Mouse (Mus musculus) cerebellum, adult 2 months (tissue): ENCODE data around the gene Fosl1. TPM values are rescaled to one million over a fixed set of nuclear protein-coding genes. Genes with fewer than 3 reads are reported as not detected.
A peak's percentile ranks its signal among the peaks of the same experiment; 100 is the strongest.

Source experiments
- DNase-seq, 2 experiments: peaks; one replicate each; pipeline ENCODE4 v3.0.0; 2021
- H3K27ac ChIP-seq: fragments of 200-500 bp; 2 replicates; pipeline ENCODE4 v1.5.1; 2012; ENCODE audit warnings: low read length, control low read depth, inconsistent platforms; ENCODE audit not compliant: insufficient read depth
- H3K27me3 ChIP-seq: fragments of 200-500 bp; 2 replicates; pipeline ENCODE4 v1.6.1; 2012; ENCODE audit warnings: inconsistent platforms, mild to moderate bottlenecking, low read length, moderate library complexity; ENCODE audit not compliant: control insufficient read depth, insufficient read depth
- H3K4me1 ChIP-seq: fragments of 200-500 bp; 2 replicates; pipeline ENCODE4 v1.6.1; 2011; ENCODE audit warnings: low read length; ENCODE audit not compliant: control insufficient read depth, insufficient read depth
- H3K4me3 ChIP-seq: fragments of 200-500 bp; replicated peaks from 2 replicates; pipeline ENCODE3; 2011; ENCODE audit warnings: mild to moderate bottlenecking, low read depth, low read length, control low read depth; ENCODE audit not compliant: insufficient read depth
- CTCF ChIP-seq: fragments of 200-500 bp; IDR thresholded peaks from 2 replicates; pipeline ENCODE4 v1.5.1; 2011; ENCODE audit warnings: low read depth, mild to moderate bottlenecking, control low read depth, low read length, moderate library complexity, borderline replicate concordance; ENCODE audit not compliant: insufficient read depth
- POLR2A ChIP-seq: fragments of 200-500 bp; IDR thresholded peaks from 2 replicates; pipeline ENCODE4 v1.6.1; 2011; ENCODE audit warnings: low read length, control low read depth, borderline replicate concordance; ENCODE audit not compliant: insufficient read depth
- WGBS: fragments of 180-500 bp; shearing (Covaris S2); methylation state at CpG from one replicate; pipeline ENCODE4 v1.1.7; 2018; 5-methylcytosine and 5-hydroxymethylcytosine counted together
- polyA plus RNA-seq: library from polyadenylated mRNA; depleted of rRNA; stranded (reverse); fragments of >200 nt; gene quantifications from 2 replicates; pipeline ENCODE4 v1.2.3, GENCODE M21; 2012

The Fosl1 gene
- polyA plus RNA-seq, 1 experiment: not detected

DNA sequence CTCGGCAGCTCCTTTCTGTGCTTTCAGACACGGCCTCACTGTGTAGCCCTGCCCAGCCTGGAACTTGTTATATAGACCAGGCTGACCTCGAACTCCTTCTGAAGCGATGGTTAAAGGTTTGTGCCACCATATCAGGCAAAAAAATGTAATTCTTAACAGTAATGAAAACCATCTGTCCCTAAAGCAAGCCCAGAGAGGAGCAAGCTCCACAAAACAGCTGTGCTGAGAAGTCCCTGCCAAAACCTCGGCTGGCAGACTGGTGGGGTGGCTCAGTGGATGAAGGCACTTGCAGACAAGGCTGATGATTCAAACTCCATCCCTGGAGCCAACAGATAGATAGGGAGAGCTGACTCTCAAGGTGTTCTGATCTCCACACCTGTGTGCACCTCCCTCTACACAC, 38.3 kb upstream of the Fosl1 start:
- peaks cover 3% of the 10 kb centered on the region for H3K4me1 ChIP-seq

DNA sequence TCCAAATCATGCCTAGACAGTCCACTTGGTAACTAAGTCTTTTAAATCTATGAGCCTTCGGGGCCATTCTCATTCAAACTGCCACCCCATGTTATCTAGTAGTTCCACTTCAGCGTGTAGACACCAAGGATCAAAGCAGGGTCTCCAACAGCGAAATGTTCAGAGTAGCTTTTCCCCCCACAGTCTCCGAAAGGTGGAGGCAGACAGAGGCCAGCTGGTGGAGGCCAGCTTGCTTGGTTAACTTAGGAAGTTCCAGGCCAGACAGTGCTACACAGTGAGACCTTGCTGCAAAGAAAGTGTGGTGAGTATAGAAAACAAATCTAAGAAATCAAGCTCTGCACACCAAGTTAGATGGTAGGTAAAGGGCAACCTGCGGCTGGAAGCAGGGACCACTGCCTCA, 36.7 kb upstream of the Fosl1 start:
- no peak overlapping the region for H3K27ac ChIP-seq
- no peak for DNase-seq
- WGBS: 93% methylated on average over 5 of the region's 5 CpGs
- TF ChIP-seq CTCF (no peak), POLR2A (no peak)
- peaks cover 3% of the 10 kb centered on the region for H3K4me1 ChIP-seq
- H3K4me3 ChIP-seq: no peak overlapping the region
- H3K27me3 ChIP-seq: no peaks in the 10 kb centered on the region

More for the DNA sequence above, 38.3 kb upstream of the Fosl1 start:
- DNase-seq: no peak
- H3K4me3 ChIP-seq: no peak overlapping the region
- no peak overlapping the region for H3K27ac ChIP-seq
- TF ChIP-seq POLR2A (no peak), CTCF (no peak)
- 32% methylated on average over 5 of the region's 5 CpGs for WGBS
- no peaks in the 10 kb centered on the region for H3K27me3 ChIP-seq

DNA sequence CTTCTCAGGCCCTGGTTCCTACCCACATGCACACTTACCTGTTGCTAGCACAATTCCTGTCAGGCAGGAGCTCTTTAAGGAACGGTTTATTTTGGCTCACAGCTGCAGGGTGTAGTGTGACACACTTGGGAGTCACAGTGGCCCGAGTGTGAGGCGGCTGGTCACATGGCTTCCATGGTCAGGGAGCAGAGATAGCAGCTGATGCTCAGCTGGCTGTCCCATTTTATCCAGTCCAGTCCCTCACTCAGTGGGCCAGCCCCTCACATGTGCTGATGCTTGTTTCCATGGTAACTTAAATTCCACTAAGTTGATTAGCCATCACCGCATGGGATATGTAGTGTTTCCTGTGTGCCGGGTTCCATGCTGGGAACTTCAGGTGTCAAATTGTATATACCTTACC, 35.4 kb upstream of the Fosl1 start:
- Histone ChIP-seq H3K4me1 (no peaks in the 10 kb centered on the region), H3K4me3 (no peak overlapping the region), H3K27me3 (no peaks in the 10 kb centered on the region), H3K27ac (no peak overlapping the region)
- no peak for DNase-seq
- 39% methylated on average over 5 of the region's 5 CpGs for WGBS
- TF ChIP-seq POLR2A: no peak

DNA sequence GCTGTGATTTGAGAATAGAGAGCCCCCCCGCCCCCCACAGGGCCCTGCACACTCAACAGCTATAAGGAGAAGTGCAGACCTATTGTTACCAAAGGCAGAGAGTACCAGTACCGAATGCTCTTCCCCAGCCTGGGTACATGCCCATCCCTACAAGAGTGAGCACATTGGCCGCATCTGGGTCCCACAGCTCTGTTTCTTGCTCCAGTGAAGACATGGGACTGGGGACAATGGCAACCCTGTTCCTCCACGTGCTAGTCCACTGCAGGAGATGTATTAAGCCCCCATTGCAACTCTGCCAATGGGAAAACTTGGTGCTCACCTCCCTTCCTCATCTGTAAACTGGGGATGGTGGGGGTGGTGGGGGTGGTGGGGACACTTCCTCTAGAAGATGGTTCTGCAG, 33.5 kb upstream of the Fosl1 start:
- no peak for DNase-seq
- TF ChIP-seq POLR2A (no peak), CTCF (no peak)
- no peaks in the 10 kb centered on the region for H3K4me1 ChIP-seq
- WGBS: 72% methylated on average over 4 of the region's 4 CpGs
- H3K27me3 ChIP-seq: no peaks in the 10 kb centered on the region
- no peak overlapping the region for H3K4me3 ChIP-seq
- H3K27ac ChIP-seq: no peak overlapping the region

DNA sequence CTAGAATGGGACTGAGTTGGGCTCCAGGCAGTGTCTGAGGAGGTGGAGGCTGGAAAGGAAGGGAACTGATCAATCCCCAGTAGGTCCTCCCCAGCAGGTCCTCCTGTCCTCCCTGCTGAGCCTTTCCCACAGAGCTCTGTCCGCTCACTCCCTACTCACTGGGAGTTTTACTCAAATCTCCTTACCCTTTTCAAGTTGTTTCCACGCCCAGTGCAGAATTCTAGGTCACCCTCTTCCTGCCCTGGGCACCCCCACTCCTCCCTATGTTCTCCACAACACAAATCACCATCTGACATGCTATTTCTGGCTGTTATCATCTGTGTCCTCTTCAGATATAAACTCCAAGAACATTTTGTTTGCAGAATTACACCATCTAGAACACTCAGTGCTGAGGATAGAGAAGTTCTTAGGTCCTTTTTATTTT, 32.8 kb upstream of the Fosl1 start:
- TF ChIP-seq POLR2A (no peak), CTCF (no peak)
- no peaks in the 10 kb centered on the region for H3K27me3 ChIP-seq
- no peak for DNase-seq
- no peak overlapping the region for H3K4me3 ChIP-seq
- H3K4me1 ChIP-seq: no peaks in the 10 kb centered on the region
- 39% methylated on average over 2 of the region's 2 CpGs for WGBS
- H3K27ac ChIP-seq: no peak overlapping the region

DNA sequence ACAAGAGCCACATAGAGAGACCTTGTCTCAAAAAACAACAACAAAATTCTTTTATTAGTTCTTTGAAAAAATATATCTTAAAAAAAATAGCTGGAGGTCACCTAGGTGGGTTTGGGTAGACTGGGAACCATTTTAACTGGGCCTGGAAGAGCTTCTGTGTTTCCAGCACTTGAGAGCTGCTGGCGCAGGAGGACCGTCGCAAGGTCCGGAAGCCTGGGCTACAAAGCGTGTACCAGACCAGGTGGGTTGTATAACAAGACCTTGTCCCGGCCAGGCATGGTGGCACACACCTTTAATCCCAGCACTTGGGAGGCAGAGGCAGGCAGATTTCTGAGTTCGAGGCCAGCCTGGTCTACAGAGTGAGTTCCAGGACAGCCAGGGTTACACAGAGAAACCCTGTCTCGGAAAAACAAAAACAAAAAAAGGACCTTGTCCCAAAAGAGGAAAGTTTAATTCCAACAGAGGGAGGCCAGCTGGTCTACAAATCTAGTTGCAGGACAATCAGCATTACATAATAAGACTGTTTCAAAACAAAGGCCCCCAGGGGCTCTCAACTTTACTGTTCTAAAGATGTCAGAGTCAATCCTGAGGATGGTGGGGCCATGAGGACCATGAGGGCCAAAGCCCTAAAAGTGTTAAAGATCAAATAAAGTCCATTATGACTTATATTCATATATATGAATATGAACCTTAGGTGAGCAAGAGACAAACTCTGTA, 28.4 kb upstream of the Fosl1 start:
- no peak overlapping the region for H3K4me3 ChIP-seq
- TF ChIP-seq CTCF (no peak), POLR2A (no peak)
- peaks cover 20% of the 10 kb centered on the region for H3K4me1 ChIP-seq
- 95% methylated on average over 8 of the region's 8 CpGs for WGBS
- no peak overlapping the region for H3K27ac ChIP-seq
- H3K27me3 ChIP-seq: no peaks in the 10 kb centered on the region
- DNase-seq: no peak

DNA sequence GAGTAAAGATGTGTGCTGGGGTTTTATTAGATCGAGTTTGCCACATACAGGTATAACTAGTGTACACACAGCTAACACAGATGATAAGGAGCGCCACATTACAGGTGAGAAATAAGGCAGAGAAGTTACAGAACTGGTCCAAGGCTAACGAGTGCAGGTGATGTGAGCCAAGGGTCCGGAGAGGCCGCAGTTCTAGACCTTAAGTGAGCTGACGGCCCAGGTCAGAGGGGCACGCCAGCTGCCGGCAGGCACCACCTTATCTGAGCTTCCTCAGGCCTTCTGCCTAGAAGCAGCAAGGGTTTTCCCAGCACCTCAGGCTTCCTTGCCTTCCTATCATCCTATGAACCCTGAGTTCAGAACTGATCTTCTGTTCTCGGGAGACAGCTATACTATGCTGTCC, 27.7 kb upstream of the Fosl1 start:
- 92% methylated on average over 9 of the region's 9 CpGs for WGBS
- Histone ChIP-seq H3K27me3 (no peaks in the 10 kb centered on the region), H3K27ac (no peak overlapping the region), H3K4me3 (no peak overlapping the region), H3K4me1 (peaks cover 20% of the 10 kb centered on the region)
- DNase-seq: no peak
- TF ChIP-seq CTCF (no peak), POLR2A (no peak)

DNA sequence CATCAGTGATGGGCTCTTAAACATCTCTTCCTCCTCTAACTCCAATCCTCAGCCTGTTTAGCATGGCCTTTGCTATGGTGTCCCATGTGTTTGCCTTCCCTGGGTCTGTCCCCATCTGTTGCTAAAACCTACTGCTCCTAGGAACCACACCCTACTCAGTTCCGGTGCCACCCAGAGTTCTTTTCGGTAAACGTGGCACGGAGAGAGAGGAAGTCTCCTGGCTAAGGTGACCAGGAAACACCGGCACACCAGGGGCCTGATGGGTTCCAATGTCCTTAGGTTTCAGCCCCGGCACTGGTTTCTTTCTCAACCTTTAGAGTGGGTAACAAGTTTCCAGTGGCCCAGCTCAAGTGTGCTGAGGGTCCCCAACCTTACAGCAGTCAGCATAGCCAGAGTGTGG, 26.8 kb upstream of the Fosl1 start:
- 87% methylated on average over 6 of the region's 6 CpGs for WGBS
- H3K4me1 ChIP-seq: peaks cover 20% of the 10 kb centered on the region
- TF ChIP-seq CTCF (no peak), POLR2A (no peak)

DNA sequence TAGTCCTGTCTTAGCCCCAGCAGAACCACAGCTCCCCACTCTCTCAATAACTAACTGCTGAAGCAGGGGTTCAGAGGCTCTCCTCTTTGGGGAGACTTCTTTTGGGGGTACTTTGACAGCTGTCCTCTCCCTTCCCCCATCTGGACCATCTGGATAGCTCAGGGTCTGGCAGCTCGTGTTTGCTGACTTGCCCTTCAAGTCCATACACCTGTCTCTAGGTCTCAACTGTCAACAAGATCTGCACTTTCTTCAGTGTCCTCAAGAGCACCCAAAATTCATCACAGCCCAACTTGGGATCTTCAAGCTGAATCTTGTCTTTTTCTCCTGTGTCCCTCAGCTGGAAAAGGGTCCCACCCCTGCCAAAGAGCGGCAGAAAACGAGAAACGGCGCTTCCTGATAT, 25.6 kb upstream of the Fosl1 start:
- TF ChIP-seq POLR2A (no peak), CTCF (no peak)
- Histone ChIP-seq H3K4me1 (peaks cover 28% of the 10 kb centered on the region), H3K4me3 (peak overlapping the region; percentile 13), H3K27me3 (no peaks in the 10 kb centered on the region), H3K27ac (peak overlapping the region; percentile 59; the same call in 1 of the 2 replicates)
- 55% methylated on average over 5 of the region's 5 CpGs for WGBS
- no peak for DNase-seq

More for the DNA sequence above, 26.8 kb upstream of the Fosl1 start:
- Histone ChIP-seq H3K27me3 (no peaks in the 10 kb centered on the region), H3K4me3 (no peak overlapping the region), H3K27ac (0 out of 2 replicates have a peak overlapping the region, but pooled peaks have one; percentile 8)
- DNase-seq: no peak
